Comparison of ENCODE assay signal across 8 mouse cellular contexts in genomic region chr9:57998032-57998659, GRCm38 (mm10). TPM values are rescaled to one million over a fixed set of nuclear protein-coding genes. Genes with fewer than 3 reads are reported as not detected.
DNase-seq lines count a peak whose midpoint lies in the region; ATAC-seq and TF ChIP-seq lines count a peak whose summit lies in the region.

No protein-coding gene starts in this region.

- ATAC-seq in heart, embryonic 16.5 days (replicated peaks; ENCODE audit: extremely low read depth, insufficient read depth, low FRiP score): peak; percentile 57; the same call in 1 of the 2 replicates
- no peak for ATAC-seq in liver, embryonic 15.5 days (ENCODE audit: insufficient read depth)
- peak; percentile 75; the same call in 1 of the 2 replicates for ATAC-seq in neural tube, embryonic 11.5 days (ENCODE audit: insufficient read depth, low FRiP score, low TSS enrichment)

- peaks cover 10% of the 10 kb centered on the region for H3K4me1 ChIP-seq in heart, embryonic 16.5 days (ENCODE audit: control insufficient read depth, insufficient read depth, low read length)
- H3K4me1 ChIP-seq in liver, embryonic 15.5 days (replicated peaks): peaks cover 9% of the 10 kb centered on the region
- peaks cover 4% of the 10 kb centered on the region; the same call in 1 of the 2 replicates for H3K4me1 ChIP-seq in neural tube, embryonic 11.5 days (ENCODE audit: control insufficient read depth, insufficient read depth, low read length)

- no peak overlapping the region for H3K27ac ChIP-seq in heart, embryonic 16.5 days (ENCODE audit: low read length)
- no peak overlapping the region for H3K27ac ChIP-seq in liver, embryonic 15.5 days (replicated peaks)
- H3K27ac ChIP-seq in neural tube, embryonic 11.5 days (ENCODE audit: low read depth, low read length): no peak overlapping the region

- DNase-seq in ZHBTc4 (ENCODE audit: low read depth, low spot score): peak; percentile 89
- peak; percentile 77 for DNase-seq in embryo, embryonic 9.5 days (ENCODE audit: extremely low spot score)
- DNase-seq in kidney, postnatal 10 days: peak; percentile 69
- peak; percentile 66 for DNase-seq in neural tube, embryonic 11.5 days (ENCODE audit: low spot score)
- peak; percentile 89 to 94 for DNase-seq in thymus, postnatal 10 days (ENCODE audit: low spot score in 2 of 2)

- TF ChIP-seq CTCF in C2C12 (IDR thresholded peaks at IDR 0.05; ENCODE audit: control insufficient read depth, insufficient read depth, insufficient read length): peak; percentile 17

- no peaks in the 10 kb centered on the region for H3K79me3 ChIP-seq in C2C12 (ENCODE audit: low read depth)

- H3K9me3 ChIP-seq in heart, embryonic 16.5 days (replicated peaks; ENCODE audit: control insufficient read depth, low read length): no peaks in the 10 kb centered on the region
- H3K9me3 ChIP-seq in liver, embryonic 15.5 days (replicated peaks): no peaks in the 10 kb centered on the region
- no peaks in the 10 kb centered on the region for H3K9me3 ChIP-seq in neural tube, embryonic 11.5 days (ENCODE audit: control insufficient read depth, low read length)

- H3K9ac ChIP-seq in heart, embryonic 16.5 days (ENCODE audit: low read length): peak overlapping the region; percentile 37; the same call in 1 of the 2 replicates
- H3K9ac ChIP-seq in liver, embryonic 15.5 days: no peak overlapping the region
- 0 out of 2 replicates have a peak overlapping the region, but pooled peaks have one; percentile 29 for H3K9ac ChIP-seq in neural tube, embryonic 11.5 days (ENCODE audit: low read length)

- H3ac ChIP-seq in C2C12 (ENCODE audit: control insufficient read depth, insufficient read length, low read depth): no peak overlapping the region

- H3K4me2 ChIP-seq in heart, embryonic 16.5 days (ENCODE audit: low read depth, low read length): peak overlapping the region; percentile 78
- peak overlapping the region; percentile 59 for H3K4me2 ChIP-seq in liver, embryonic 15.5 days
- peak overlapping the region; percentile 44 for H3K4me2 ChIP-seq in neural tube, embryonic 11.5 days (ENCODE audit: low read depth)

- H3K79me2 ChIP-seq in C2C12 (ENCODE audit: control insufficient read depth, insufficient read depth): no peaks in the 10 kb centered on the region

- H3K27me3 ChIP-seq in C2C12 (ENCODE audit: control insufficient read depth, insufficient read depth, insufficient read length): peaks cover 3% of the 10 kb centered on the region
- H3K27me3 ChIP-seq in heart, embryonic 16.5 days (ENCODE audit: control insufficient read depth, insufficient read depth, low read length): peaks cover 25% of the 10 kb centered on the region
- peaks cover 45% of the 10 kb centered on the region for H3K27me3 ChIP-seq in liver, embryonic 15.5 days
- peaks cover 9% of the 10 kb centered on the region for H3K27me3 ChIP-seq in neural tube, embryonic 11.5 days (ENCODE audit: control insufficient read depth, insufficient read depth, low read length)

- no peaks in the 10 kb centered on the region for H3K36me3 ChIP-seq in C2C12 (ENCODE audit: control insufficient read depth, insufficient read depth)
- no peaks in the 10 kb centered on the region for H3K36me3 ChIP-seq in heart, embryonic 16.5 days (ENCODE audit: control insufficient read depth, insufficient read depth)
- H3K36me3 ChIP-seq in liver, embryonic 15.5 days (replicated peaks): no peaks in the 10 kb centered on the region
- no peaks in the 10 kb centered on the region for H3K36me3 ChIP-seq in neural tube, embryonic 11.5 days (ENCODE audit: control insufficient read depth, insufficient read depth, low read length)

- under 1% methylated on average over 20 of the region's 20 CpGs for WGBS in heart, embryonic 16.5 days
- 2% methylated on average over 20 of the region's 20 CpGs for WGBS in liver, embryonic 15.5 days (ENCODE audit: insufficient replicate concordance)
- 0% methylated on average over 20 of the region's 20 CpGs for WGBS in neural tube, embryonic 11.5 days

- H3K4me3 ChIP-seq in C2C12 (ENCODE audit: insufficient read depth, poor library complexity, severe bottlenecking): no peak overlapping the region
- peak overlapping the region; percentile 45 for H3K4me3 ChIP-seq in heart, embryonic 16.5 days (ENCODE audit: low read length)
- H3K4me3 ChIP-seq in liver, embryonic 15.5 days (replicated peaks): peak overlapping the region; percentile 25
- peak overlapping the region; percentile 19 for H3K4me3 ChIP-seq in neural tube, embryonic 11.5 days (ENCODE audit: low read depth, low read length)

TF ChIP-seq in C2C12, 6 proteins besides CTCF, POLR2A, EP300 and RAD21:
- TF ChIP-seq USF1 (IDR thresholded peaks at IDR 0.05; ENCODE audit: low read depth): no peak

RNA-seq across cellular contexts. Expression of gene Cyp11a1, which starts 8.1 kb away (rescaled TPM):
- 0.04 TPM for polyA plus RNA-seq in C2C12 (2012; fragmentation: generic; extraction: Trizol)
- 0.32 and 0.33 TPM in 2 replicates for polyA plus RNA-seq in heart, embryonic 16.5 days (2015; fragmentation: Nextera tagmentation; extraction: Ambion mirVana)
- 1.3 and 1.5 TPM in 2 replicates for polyA plus RNA-seq in liver, embryonic 15.5 days (2015; fragmentation: Nextera tagmentation; extraction: Ambion mirVana)
- polyA plus RNA-seq in neural tube, embryonic 11.5 days (2014; fragmentation: Nextera tagmentation; extraction: Ambion mirVana): 0.16 TPM in 1 of 2 replicates, not detected in the other

RNA-seq across cellular contexts. Expression of gene Sema7a, which starts 58.2 kb away (rescaled TPM):
- 53.8 TPM for polyA plus RNA-seq in C2C12 (2012; fragmentation: generic; extraction: Trizol)
- polyA plus RNA-seq in heart, embryonic 16.5 days (2015; fragmentation: Nextera tagmentation; extraction: Ambion mirVana): 0.60 and 1.4 TPM in 2 replicates
- polyA plus RNA-seq in liver, embryonic 15.5 days (2015; fragmentation: Nextera tagmentation; extraction: Ambion mirVana): not detected in 2 replicates
- polyA plus RNA-seq in neural tube, embryonic 11.5 days (2014; fragmentation: Nextera tagmentation; extraction: Ambion mirVana): 1.6 and 2.0 TPM in 2 replicates

Comparison
In these comparisons a context has a peak if more than half of its experiments do, and no peak if none do; other contexts are left out.
1. RNA of gene Sema7a, which starts 58.2 kb away (polyA plus RNA-seq): 53.8 TPM in C2C12 (single experiment); 1.6 to 2.0 TPM in neural tube, embryonic 11.5 days, 0.60 to 1.4 TPM in heart, embryonic 16.5 days and not detected in liver, embryonic 15.5 days; every median in the first group is over 10 times any median in the second.
2. Peak in every context shown above with its lines, with median percentiles within 50 percentile points of each other: DNase-seq and H3K4me2 ChIP-seq.